Mouse (Mus musculus) kidney, adult 2 months (tissue): ENCODE data around the gene Tbc1d24. TPM values are rescaled to one million over a fixed set of nuclear protein-coding genes. Genes with fewer than 3 reads are reported as not detected.

Experiments
- DNase-seq: peaks from one replicate; pipeline ENCODE4 v3.0.0; 2021
- H3K27ac ChIP-seq: fragments of 200-500 bp; 2 replicates; pipeline ENCODE4 v1.5.1; 2012; ENCODE audit warnings: low read depth, low read length, control low read depth, inconsistent platforms; ENCODE audit not compliant: insufficient read depth
- H3K27me3 ChIP-seq: fragments of 200-500 bp; replicated peaks from 2 replicates; pipeline ENCODE4 v1.6.1; 2012; ENCODE audit warnings: mild to moderate bottlenecking, moderate library complexity, low read length, inconsistent platforms; ENCODE audit not compliant: control insufficient read depth, insufficient read depth
- H3K36me3 ChIP-seq: fragments of 200-500 bp; 2 replicates; pipeline ENCODE4 v1.6.1; 2012; ENCODE audit warnings: mild to moderate bottlenecking, moderate library complexity, low read length, inconsistent platforms; ENCODE audit not compliant: control insufficient read depth, insufficient read depth
- H3K4me1 ChIP-seq: fragments of 200-500 bp; 2 replicates; pipeline ENCODE4 v1.6.1; 2011; ENCODE audit warnings: low read length; ENCODE audit not compliant: control insufficient read depth, insufficient read depth
- H3K4me3 ChIP-seq: fragments of 200-500 bp; 2 replicates; pipeline ENCODE4 v1.5.1; 2011; ENCODE audit warnings: mild to moderate bottlenecking, low read depth, low read length, control low read depth; ENCODE audit not compliant: insufficient read depth
- CTCF ChIP-seq: fragments of 200-500 bp; conservative IDR thresholded peaks from 2 replicates; pipeline ENCODE4 v1.5.1; 2011; ENCODE audit warnings: low read depth, mild to moderate bottlenecking, control low read depth, low read length, moderate library complexity, mixed read lengths; ENCODE audit not compliant: insufficient read depth, insufficient read length
- POLR2A ChIP-seq: fragments of 200-500 bp; IDR thresholded peaks from one replicate; pipeline ENCODE4 v1.6.1; 2011; ENCODE audit warnings: low read depth, low read length, control low read depth
- WGBS: fragments of 180-500 bp; shearing (Covaris S2); methylation state at CpG from one replicate; pipeline ENCODE4 v1.1.7; 2018; 5-methylcytosine and 5-hydroxymethylcytosine counted together
- polyA plus RNA-seq: library from polyadenylated mRNA; depleted of rRNA; stranded (reverse); fragments of >200 nt; gene quantifications from 2 replicates; pipeline ENCODE4 v1.2.3, GENCODE M21; 2012

The Tbc1d24 gene
- polyA plus RNA-seq, 1 experiment: 15.0 TPM

DNA sequence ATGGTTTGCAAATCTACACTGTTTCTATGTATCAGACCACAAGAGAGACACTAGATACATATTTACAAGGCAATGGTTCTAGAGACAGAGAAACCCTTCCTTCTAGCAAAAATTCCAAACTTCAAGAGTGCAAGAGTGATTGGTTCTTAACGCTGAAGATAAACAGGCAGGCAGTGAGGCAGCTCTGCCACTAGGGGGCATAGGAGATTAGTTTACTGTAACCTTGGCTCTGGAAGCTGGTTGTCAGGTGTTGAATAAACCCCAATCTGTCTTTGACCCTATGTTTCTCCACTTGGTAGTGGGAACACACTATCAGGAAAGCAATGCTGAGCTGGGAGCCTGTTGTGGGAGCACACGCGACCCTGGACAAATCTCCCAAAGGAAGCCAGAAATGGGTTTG, 31.9 kb downstream of the Tbc1d24 start:
- peak; percentile 78 for DNase-seq
- Histone ChIP-seq H3K27me3 (no peaks in the 10 kb centered on the region), H3K36me3 (no peaks in the 10 kb centered on the region), H3K4me1 (peaks cover 6% of the 10 kb centered on the region), H3K27ac (no peak overlapping the region), H3K4me3 (no peak overlapping the region)
- TF ChIP-seq POLR2A (no peak), CTCF (peak; percentile 92)
- 2% methylated on average over 3 of the region's 3 CpGs for WGBS

- DNase-seq: no peak
- Histone ChIP-seq H3K4me3 (no peak overlapping the region), H3K36me3 (no peaks in the 10 kb centered on the region), H3K4me1 (peaks cover 8% of the 10 kb centered on the region), H3K27me3 (no peaks in the 10 kb centered on the region), H3K27ac (no peak overlapping the region)
- TF ChIP-seq CTCF: no peak
- no peak for TF ChIP-seq POLR2A
- 87% methylated on average over 4 of the region's 4 CpGs for WGBS
These were observed 33.6 kb downstream of the Tbc1d24 start for GRCm38 (mm10) chr17:24171738-24172137.

DNA sequence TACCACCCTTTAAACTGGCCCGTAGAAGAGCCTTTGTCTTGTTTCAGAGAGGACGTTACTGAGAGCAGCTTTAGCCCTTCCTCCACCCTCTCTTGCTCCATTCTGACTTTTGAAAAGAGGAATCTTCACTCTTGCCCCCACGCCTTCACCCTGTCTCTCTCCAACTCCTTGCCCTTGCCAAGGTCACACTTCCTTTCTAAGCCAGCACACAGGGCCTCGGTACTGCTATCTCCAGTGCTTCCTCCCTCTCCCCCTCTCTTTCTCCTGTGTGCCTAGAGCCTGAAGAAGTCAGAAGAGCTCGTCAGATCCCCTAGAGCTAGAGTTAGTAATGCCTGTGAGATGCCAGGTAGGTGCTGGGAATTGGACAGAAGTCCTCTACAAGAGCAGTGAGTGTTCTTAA, 34.6 kb downstream of the Tbc1d24 start:
- Histone ChIP-seq H3K27ac (peak overlapping the region; percentile 100; the same call in 1 of the 2 replicates), H3K4me3 (no peak overlapping the region), H3K27me3 (no peaks in the 10 kb centered on the region), H3K4me1 (peaks cover 12% of the 10 kb centered on the region), H3K36me3 (no peaks in the 10 kb centered on the region)
- DNase-seq: no peak
- no peak for TF ChIP-seq CTCF
- TF ChIP-seq POLR2A: no peak
- WGBS: 72% methylated on average over 5 of the region's 5 CpGs

GRCm38 (mm10) chr17:24170125-24170524, 35.2 kb downstream of the Tbc1d24 start:
- Histone ChIP-seq H3K27ac (peak overlapping the region; percentile 100), H3K4me3 (peak overlapping the region; percentile 78), H3K36me3 (no peaks in the 10 kb centered on the region), H3K4me1 (peaks cover 15% of the 10 kb centered on the region), H3K27me3 (no peaks in the 10 kb centered on the region)
- TF ChIP-seq POLR2A: no peak
- no peak for TF ChIP-seq CTCF
- 43% methylated on average over 3 of the region's 3 CpGs for WGBS
- no peak for DNase-seq

DNA sequence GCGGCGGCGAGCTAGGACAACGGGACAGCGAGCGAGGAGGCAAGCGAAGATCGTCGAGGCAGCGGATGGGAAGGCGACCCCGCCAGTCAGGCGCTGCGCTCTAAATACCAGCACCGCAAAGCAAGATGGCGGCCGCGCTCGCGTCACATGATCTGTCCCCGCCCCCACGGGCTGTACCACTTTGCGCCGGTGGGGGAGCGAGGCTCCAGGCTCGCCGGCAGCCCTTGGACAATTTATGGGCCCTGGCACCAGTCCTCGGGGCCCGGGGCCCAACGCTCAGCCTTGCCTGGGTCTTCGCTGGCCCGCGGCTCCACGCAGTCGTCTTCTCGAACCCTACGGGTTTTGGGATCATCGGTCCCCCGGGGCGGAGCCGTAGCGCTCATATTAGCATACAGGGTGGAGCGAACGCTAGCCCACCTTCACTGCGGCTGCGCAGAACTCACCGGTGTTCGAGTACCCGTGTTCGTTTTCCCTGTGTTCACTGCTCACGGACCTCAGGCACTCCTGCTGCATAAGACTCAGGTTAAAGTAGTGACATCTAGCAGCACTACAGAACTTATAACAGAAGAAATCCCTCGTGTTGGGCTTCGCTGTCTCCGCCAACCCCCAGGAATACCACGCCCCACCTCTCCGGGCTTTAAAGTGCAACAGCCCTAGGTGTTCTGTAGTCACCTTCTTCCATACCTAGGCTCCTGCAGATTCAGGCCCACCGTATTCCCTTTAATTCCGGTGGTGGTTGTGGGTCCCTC, 35.9 kb downstream of the Tbc1d24 start, which contains the start of gene Atp6v0c:
TSS of gene Atp6v0c (minus strand) at position 386 of the 749 bp plus-strand sequence.
- DNase-seq: peak; percentile 98
- under 1% methylated on average over 58 of the region's 58 CpGs for WGBS

DNA sequence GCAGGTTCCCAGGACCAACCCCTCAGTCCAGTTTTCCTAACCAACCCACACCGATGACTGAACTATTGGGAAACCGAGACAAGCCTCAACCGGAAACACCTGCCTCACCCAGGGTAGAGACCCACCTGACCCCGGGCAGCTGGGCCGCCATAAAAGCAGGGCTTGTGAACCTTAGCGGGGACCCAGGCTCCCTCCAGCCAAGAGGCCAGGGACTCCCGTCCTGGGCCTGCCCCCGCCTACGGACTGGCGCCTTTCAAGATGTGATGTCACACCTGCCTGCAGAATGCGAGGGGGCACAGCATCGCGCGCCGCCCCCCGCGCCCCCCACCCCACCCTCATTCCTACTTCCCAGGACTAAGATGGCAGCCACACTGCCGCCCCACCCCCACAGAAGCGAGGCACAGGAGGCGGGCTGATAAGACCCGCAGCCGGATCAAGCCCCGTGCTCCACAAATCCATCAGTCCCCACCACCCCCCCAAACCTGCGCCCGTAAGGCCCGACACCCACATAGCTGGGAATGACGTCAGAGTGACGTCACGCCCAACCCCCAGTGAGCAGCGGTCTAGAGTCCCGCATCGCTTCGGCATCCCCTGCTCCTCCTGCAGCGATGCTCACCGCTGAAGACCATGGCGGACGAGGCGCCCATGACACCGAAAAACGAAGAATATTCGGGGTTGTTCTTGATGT, 36.6 kb downstream of the Tbc1d24 start:
- peak; percentile 60 for DNase-seq
- TF ChIP-seq CTCF: no peak
- TF ChIP-seq POLR2A: no peak
- Histone ChIP-seq H3K4me3 (peak overlapping the region; percentile 78), H3K4me1 (peaks cover 15% of the 10 kb centered on the region), H3K27me3 (no peaks in the 10 kb centered on the region), H3K36me3 (no peaks in the 10 kb centered on the region), H3K27ac (peak overlapping the region; percentile 100)
- WGBS: under 1% methylated on average over 41 of the region's 41 CpGs

More for the DNA sequence above, 35.9 kb downstream of the Tbc1d24 start, which contains the start of gene Atp6v0c:
- Histone ChIP-seq H3K36me3 (no peaks in the 10 kb centered on the region), H3K4me3 (peak within 1 kb of the TSS; percentile 78), H3K27me3 (no peaks in the 10 kb centered on the region), H3K27ac (peak within 1 kb of the TSS; percentile 100), H3K4me1 (peaks cover 15% of the 10 kb centered on the region)
- TF ChIP-seq POLR2A: peak; percentile 96
- TF ChIP-seq CTCF: no peak

GRCm38 (mm10) chr17:24167891-24168505, 37.4 kb downstream of the Tbc1d24 start:
- Histone ChIP-seq H3K4me1 (peaks cover 15% of the 10 kb centered on the region), H3K27ac (peak overlapping the region; percentile 100), H3K27me3 (no peaks in the 10 kb centered on the region), H3K4me3 (peak overlapping the region; percentile 78), H3K36me3 (no peaks in the 10 kb centered on the region)
- peak; percentile 36 for DNase-seq
- TF ChIP-seq POLR2A: no peak
- TF ChIP-seq CTCF: no peak
- WGBS: 15% methylated on average over 7 of the region's 7 CpGs
